Mouse (Mus musculus) heart, postnatal 0 days (tissue): ENCODE data around the gene Tshr. TPM values are rescaled to one million over a fixed set of nuclear protein-coding genes. Genes with fewer than 3 reads are reported as not detected.

Experiments used
- ATAC-seq: fragments of 200-750 bp; cut with Nextera tagmentation; 2 replicates; pipeline ENCODE4 v1.8.0; 2017; ENCODE audit warnings: low read depth, moderate number of reproducible peaks, moderate library complexity; ENCODE audit not compliant: insufficient read depth
- DNase-seq: peaks from one replicate; pipeline ENCODE4 v3.0.0-alpha.2; 2016; ENCODE audit warnings: low spot score
- H3K27ac ChIP-seq: fragments of 300-500 bp; sonication (generic); 2 replicates; pipeline ENCODE4 v1.5.1; 2014; ENCODE audit warnings: low read depth, mild to moderate bottlenecking
- H3K27me3 ChIP-seq: fragments of 300-500 bp; sonication (generic); 2 replicates; pipeline ENCODE4 v1.6.1; 2014; ENCODE audit warnings: low read length, mixed read lengths; ENCODE audit not compliant: control insufficient read depth, insufficient read depth
- H3K36me3 ChIP-seq: fragments of 300-500 bp; sonication (generic); replicated peaks from 2 replicates; pipeline ENCODE4 v1.6.1; 2014; ENCODE audit warnings: low read length, mixed read lengths; ENCODE audit not compliant: control insufficient read depth, insufficient read depth
- H3K4me1 ChIP-seq: fragments of 300-500 bp; sonication (generic); 2 replicates; pipeline ENCODE4 v1.6.1; 2014; ENCODE audit warnings: antibody characterized with exemption; ENCODE audit not compliant: control insufficient read depth, insufficient read depth
- H3K4me2 ChIP-seq: fragments of 300-500 bp; sonication (generic); 2 replicates; pipeline ENCODE4 v1.6.1; 2014; ENCODE audit warnings: low read depth, mild to moderate bottlenecking, low read length, moderate library complexity
- H3K4me3 ChIP-seq: fragments of 300-500 bp; sonication (generic); 2 replicates; pipeline ENCODE4 v1.5.1; 2014; ENCODE audit warnings: low read depth, low read length
- H3K9ac ChIP-seq: fragments of 300-500 bp; sonication (generic); replicated peaks from 2 replicates; pipeline ENCODE4 v1.6.1; 2014; ENCODE audit warnings: low read depth, low read length, mixed read lengths
- H3K9me3 ChIP-seq: fragments of 300-500 bp; sonication (generic); replicated peaks from 2 replicates; pipeline ENCODE4 v1.6.1; 2016; ENCODE audit warnings: low read length; ENCODE audit not compliant: control insufficient read depth
- CTCF ChIP-seq: IDR thresholded peaks from 2 replicates; pipeline ENCODE4 v1.5.1; 2016; ENCODE audit warnings: antibody characterized with exemption, control low read depth, low read depth
- EP300 ChIP-seq: IDR thresholded peaks from 2 replicates; pipeline ENCODE4 v1.6.1; 2016; ENCODE audit warnings: antibody characterized with exemption, low read depth
- WGBS: fragments of 180-500 bp; shearing (Covaris S2); extraction: QIAGEN DNeasy Blood & Tissue Kit; methylation state at CpG from one replicate; pipeline ENCODE4 v1.1.7; 2014; 5-methylcytosine and 5-hydroxymethylcytosine counted together
- polyA plus RNA-seq: library from polyadenylated mRNA; unstranded; fragments of >200 nt; fragmentation: Nextera tagmentation; extraction: Ambion mirVana; gene quantifications from 2 replicates; pipeline ENCODE4 v1.2.1, GENCODE M21; 2015
- total RNA-seq: library from RNA; depleted of rRNA; stranded (reverse); fragments of >200 nt; gene quantifications from 2 replicates; pipeline ENCODE4 v1.2.3, GENCODE M21; 2014; ENCODE audit warnings: low replicate concordance

Tshr gene
- total and polyA plus RNA-seq, 2 experiments from 2014 or later: 0.05 TPM; not detected in 1

DNA sequence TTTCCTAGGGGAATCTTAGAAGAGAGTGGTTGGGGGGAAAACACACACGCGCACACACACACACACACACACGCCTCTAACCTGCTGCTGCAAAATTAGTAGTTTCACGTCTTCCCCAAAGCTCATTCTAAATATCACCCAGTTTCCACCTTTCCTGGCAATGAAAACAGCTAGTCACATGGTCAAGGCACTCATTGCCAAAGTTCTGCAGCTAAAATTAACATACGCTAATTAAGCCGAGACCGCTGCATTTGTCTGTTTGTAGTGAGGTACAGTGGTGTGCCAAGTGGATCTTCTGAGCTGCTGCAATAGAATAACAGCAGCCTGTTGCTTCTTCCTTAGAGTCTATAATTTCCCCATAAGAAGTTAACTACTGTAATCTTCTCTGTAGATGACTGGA lies 32.5 kb downstream of the Tshr start:
- WGBS: 78% methylated on average over 7 of the region's 7 CpGs
- TF ChIP-seq EP300 (no peak), CTCF (no peak)
- no peaks in the 10 kb centered on the region for H3K27me3 ChIP-seq
- H3K4me1 ChIP-seq: no peaks in the 10 kb centered on the region
- no peak for ATAC-seq
- no peak overlapping the region for H3K27ac ChIP-seq
- no peak for DNase-seq
- no peak overlapping the region for H3K4me2 ChIP-seq
- no peaks in the 10 kb centered on the region for H3K9me3 ChIP-seq
- no peak overlapping the region for H3K9ac ChIP-seq
- no peaks in the 10 kb centered on the region for H3K36me3 ChIP-seq
- no peak overlapping the region for H3K4me3 ChIP-seq

DNA sequence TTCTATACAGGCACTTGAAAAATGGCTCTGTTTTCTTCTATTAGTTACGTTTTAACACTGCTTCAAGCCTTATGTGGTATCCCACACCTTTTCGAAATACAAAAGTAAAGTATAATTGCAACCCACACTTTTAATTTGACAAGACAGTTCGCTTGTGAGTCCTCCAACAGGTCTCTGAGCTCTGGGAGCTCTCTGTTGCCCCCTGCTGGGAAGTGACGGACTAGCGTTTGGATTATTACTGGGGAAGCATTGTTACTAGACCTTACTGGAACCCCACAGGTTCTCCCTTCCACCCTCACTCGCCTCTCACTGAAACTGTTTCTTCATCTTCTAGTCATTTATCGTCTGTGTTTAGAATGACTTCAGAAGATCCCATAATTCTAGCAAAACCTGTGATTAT lies 34.4 kb downstream of the Tshr start:
- no peak overlapping the region for H3K4me2 ChIP-seq
- 44% methylated on average over 7 of the region's 7 CpGs for WGBS
- H3K9me3 ChIP-seq: no peaks in the 10 kb centered on the region
- DNase-seq (peak; percentile 14), ATAC-seq (no peak)
- TF ChIP-seq CTCF (peak; percentile 62), EP300 (no peak)
- no peak overlapping the region for H3K4me3 ChIP-seq
- H3K27ac ChIP-seq: no peak overlapping the region
- H3K4me1 ChIP-seq: no peaks in the 10 kb centered on the region
- no peak overlapping the region for H3K9ac ChIP-seq
- H3K36me3 ChIP-seq: no peaks in the 10 kb centered on the region
- H3K27me3 ChIP-seq: no peaks in the 10 kb centered on the region

DNA sequence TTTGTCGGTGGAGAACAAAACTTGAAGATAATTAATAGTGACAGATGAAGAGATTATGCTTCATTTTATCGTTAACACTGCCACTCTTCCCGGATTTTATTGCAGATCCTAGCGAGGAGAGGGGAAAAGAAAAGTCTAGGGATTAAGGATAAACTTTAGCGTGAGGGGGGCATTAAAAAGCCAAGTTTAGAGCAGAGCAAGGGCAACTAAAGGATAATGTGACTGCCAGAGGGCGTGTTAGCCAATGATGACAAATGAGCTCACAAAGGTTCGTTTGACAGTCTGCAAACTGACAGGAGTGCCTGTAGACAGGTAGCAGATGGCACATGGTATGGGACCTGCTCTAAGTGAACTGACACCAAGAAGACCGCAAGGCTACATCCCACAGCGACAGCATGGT lies 36.9 kb downstream of the Tshr start:
- Histone ChIP-seq H3K4me3 (no peak overlapping the region), H3K9ac (no peak overlapping the region), H3K27me3 (no peaks in the 10 kb centered on the region), H3K4me1 (no peaks in the 10 kb centered on the region), H3K4me2 (no peak overlapping the region), H3K9me3 (no peaks in the 10 kb centered on the region), H3K27ac (no peak overlapping the region), H3K36me3 (no peaks in the 10 kb centered on the region)
- WGBS: 49% methylated on average over 9 of the region's 9 CpGs
- ATAC-seq: no peak
- no peak for DNase-seq
- TF ChIP-seq CTCF: no peak
- TF ChIP-seq EP300: no peak

DNA sequence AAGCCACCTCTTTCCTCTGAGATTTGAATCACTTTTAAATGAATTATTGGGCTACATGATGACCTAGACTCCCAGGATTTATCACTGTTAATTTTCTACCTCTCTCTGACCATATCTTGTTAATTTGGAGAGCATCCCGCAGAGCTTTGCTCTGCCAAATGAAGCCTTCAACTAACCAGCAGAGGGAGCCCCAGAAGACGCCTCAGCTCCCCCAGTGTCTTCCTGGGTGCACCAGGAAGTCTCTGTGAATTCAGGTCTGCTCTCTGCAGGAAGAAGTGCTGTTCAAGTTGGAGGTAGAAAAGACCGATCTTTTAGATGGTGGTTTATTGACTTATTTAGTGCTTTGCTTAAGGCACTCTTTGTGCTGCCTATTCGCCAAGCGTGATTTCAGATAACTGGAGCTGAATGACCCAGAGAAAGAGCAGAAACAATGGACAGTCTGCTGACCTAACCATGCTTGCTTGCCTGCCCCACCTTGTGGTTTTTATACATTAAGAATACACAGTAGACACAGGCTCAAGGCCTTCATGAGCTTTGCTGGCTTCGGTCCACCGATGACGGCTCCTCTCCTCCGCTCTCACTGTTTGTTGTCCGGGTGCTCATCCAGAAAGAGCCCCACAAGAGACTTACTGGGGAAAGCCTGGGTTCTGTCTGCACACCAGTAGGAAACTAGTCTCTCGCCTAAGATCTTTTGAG lies 38.9 kb downstream of the Tshr start:
- H3K9me3 ChIP-seq: no peaks in the 10 kb centered on the region
- no peak overlapping the region for H3K27ac ChIP-seq
- no peak overlapping the region for H3K4me3 ChIP-seq
- H3K27me3 ChIP-seq: no peaks in the 10 kb centered on the region
- H3K9ac ChIP-seq: no peak overlapping the region
- H3K4me1 ChIP-seq: no peaks in the 10 kb centered on the region
- TF ChIP-seq CTCF (peak; percentile 57), EP300 (no peak)
- no peaks in the 10 kb centered on the region for H3K36me3 ChIP-seq
- WGBS: 68% methylated on average over 11 of the region's 11 CpGs
- ATAC-seq (no peak), DNase-seq (peak; percentile 21)
- no peak overlapping the region for H3K4me2 ChIP-seq

DNA sequence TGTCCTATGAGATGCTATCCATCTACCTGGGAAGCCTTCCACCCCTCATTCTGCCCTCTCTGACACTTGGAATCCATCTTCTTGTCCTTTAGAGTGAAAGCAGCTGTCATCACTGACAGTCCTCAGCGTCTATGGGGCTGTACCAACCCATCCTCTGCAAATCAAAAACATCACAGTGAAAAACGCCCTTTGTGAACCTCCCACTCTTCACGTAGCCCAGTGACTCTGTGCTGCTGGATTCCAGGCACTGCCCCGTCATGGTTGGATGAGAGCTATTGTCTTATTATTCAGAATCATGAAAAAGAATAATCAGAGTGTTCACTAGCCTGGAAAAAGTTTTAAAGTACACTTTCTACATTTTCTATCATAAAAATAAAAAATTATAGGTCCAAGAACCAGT lies 42.1 kb downstream of the Tshr start:
- 45% methylated on average over 4 of the region's 4 CpGs for WGBS
- no peaks in the 10 kb centered on the region for H3K4me1 ChIP-seq
- H3K4me2 ChIP-seq: no peak overlapping the region
- H3K4me3 ChIP-seq: no peak overlapping the region
- H3K9ac ChIP-seq: no peak overlapping the region
- no peak overlapping the region for H3K27ac ChIP-seq
- TF ChIP-seq EP300: no peak
- TF ChIP-seq CTCF: no peak
- no peaks in the 10 kb centered on the region for H3K9me3 ChIP-seq
- no peak for ATAC-seq
- no peaks in the 10 kb centered on the region for H3K27me3 ChIP-seq
- no peaks in the 10 kb centered on the region for H3K36me3 ChIP-seq
- DNase-seq: no peak

DNA sequence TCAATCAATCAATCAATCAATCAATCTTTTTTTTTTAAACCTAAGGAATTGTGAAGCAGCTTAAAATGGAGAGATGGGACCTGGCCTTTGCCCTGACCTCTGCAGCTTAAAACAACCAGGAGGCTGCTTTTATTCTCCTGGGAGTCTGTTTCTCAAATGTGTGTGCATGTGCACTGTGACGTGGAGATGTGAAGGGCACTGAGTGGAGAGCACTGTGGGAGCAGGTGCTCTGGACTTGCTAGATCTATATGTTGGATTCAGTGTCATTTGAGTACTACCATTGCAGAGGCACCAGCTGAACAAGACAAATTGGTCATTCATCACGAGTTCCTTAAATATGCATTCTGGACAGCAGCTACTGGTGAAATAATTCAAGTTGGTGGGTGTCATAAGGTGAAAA lies 42.8 kb downstream of the Tshr start:
- Histone ChIP-seq H3K36me3 (no peaks in the 10 kb centered on the region), H3K4me1 (no peaks in the 10 kb centered on the region), H3K4me3 (no peak overlapping the region), H3K9ac (no peak overlapping the region), H3K27ac (no peak overlapping the region), H3K27me3 (no peaks in the 10 kb centered on the region), H3K4me2 (no peak overlapping the region), H3K9me3 (no peaks in the 10 kb centered on the region)
- DNase-seq (no peak), ATAC-seq (no peak)
- WGBS: 74% methylated on average over 2 of the region's 2 CpGs
- TF ChIP-seq EP300 (no peak), CTCF (no peak)
